Mouse (Mus musculus): ENCODE measurements at regions not wholly inside any gene's neighbourhood (a gene's known extent, or its start where the extent isn't known, plus 50 kb on each side); places are given as distances from the start of the nearest gene placed in this dataset.
"Not testable (repeated sequence)": the region's sequence is repeated elsewhere in the genome, so short reads cannot be mapped to it uniquely, and the experiment has no call there.

GRCm38 (mm10) chr7:83256236-83256784 lies 328.4 kb upstream of the Tmc3 start:
- DNase-seq: peak; percentile 9 to 26

- no peak for DNase-seq
These were observed 326.3 kb upstream of the Tmc3 start for GRCm38 (mm10) chr7:83258363-83258916.

GRCm38 (mm10) chr7:83261489-83261888 lies 323.2 kb upstream of the Tmc3 start:
- DNase-seq: no peak

- DNase-seq: no peak
These were observed 294.6 kb upstream of the Tmc3 start for GRCm38 (mm10) chr7:83289915-83290773.

GRCm38 (mm10) chr7:83307112-83307511 lies 277.6 kb upstream of the Tmc3 start:
- DNase-seq: no peak

- no peak for DNase-seq
These were observed 272.6 kb upstream of the Tmc3 start for GRCm38 (mm10) chr7:83312172-83312571.

GRCm38 (mm10) chr7:83329809-83330412 lies 254.8 kb upstream of the Tmc3 start:
- peak in 1 of 2 experiments; percentile 4 for DNase-seq

- peak in 1 of 2 experiments; percentile 25 for DNase-seq
These were observed 237.5 kb upstream of the Tmc3 start for GRCm38 (mm10) chr7:83347103-83347754.

GRCm38 (mm10) chr7:83369191-83369590 lies 215.5 kb upstream of the Tmc3 start:
- DNase-seq: no peak

GRCm38 (mm10) chr7:83369605-83370004 lies 215.1 kb upstream of the Tmc3 start:
- DNase-seq: no peak

- no peak for DNase-seq
These were observed 207.9 kb upstream of the Tmc3 start for GRCm38 (mm10) chr7:83376826-83377225.

- no peak for DNase-seq
These were observed 203.1 kb upstream of the Tmc3 start for GRCm38 (mm10) chr7:83381381-83382181.

GRCm38 (mm10) chr7:83382803-83383363 lies 201.8 kb upstream of the Tmc3 start:
- peak; percentile 32 to 41 for DNase-seq

- no peak for DNase-seq
These were observed 193.3 kb upstream of the Tmc3 start for GRCm38 (mm10) chr7:83391388-83391787.

- DNase-seq: no peak
These were observed 192.5 kb upstream of the Tmc3 start for GRCm38 (mm10) chr7:83392181-83392580.

GRCm38 (mm10) chr7:83392625-83393024 lies 192.1 kb upstream of the Tmc3 start:
- DNase-seq: no peak

- DNase-seq: no peak
These were observed 190.6 kb upstream of the Tmc3 start for GRCm38 (mm10) chr7:83394156-83394555.

GRCm38 (mm10) chr7:83399668-83400067 lies 185.1 kb upstream of the Tmc3 start:
- DNase-seq: no peak

GRCm38 (mm10) chr7:83401001-83401400 lies 183.7 kb upstream of the Tmc3 start:
- DNase-seq: no peak

- DNase-seq: not testable (repeated sequence)
These were observed 172.0 kb upstream of the Tmc3 start for GRCm38 (mm10) chr7:83412745-83413144.

GRCm38 (mm10) chr7:83429929-83430556 lies 154.7 kb upstream of the Tmc3 start:
- DNase-seq: no peak

Measured in kidney, postnatal 4 days (tissue).